Mouse (Mus musculus): Measurements from ENCODE around the gene Arhgap1.
A peak's percentile ranks its signal among the peaks of the same experiment; 100 is the strongest.

Arhgap1 gene

GRCm38 (mm10) chr2:91705736-91706135 is 56.1 kb downstream of the Arhgap1 start:
- no peak for DNase-seq

DNA sequence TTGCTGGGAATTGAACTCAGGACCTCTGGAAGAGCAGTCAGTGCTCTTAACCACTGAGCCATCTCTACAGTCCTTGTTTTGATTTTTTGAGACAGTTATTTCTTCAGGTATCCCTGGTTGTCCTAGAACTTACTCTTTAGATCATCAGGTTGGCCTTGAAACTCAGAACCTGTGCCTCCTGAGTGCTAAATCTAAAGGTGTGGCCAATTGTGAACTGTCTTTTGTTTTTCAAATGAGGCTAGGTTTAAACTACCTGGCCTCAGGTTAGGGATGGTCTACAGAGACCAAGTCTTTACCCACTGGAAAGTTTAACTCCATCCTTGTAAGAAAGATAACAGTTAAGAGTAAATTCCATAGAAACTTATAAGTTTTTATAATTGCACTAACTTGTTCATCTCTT is 56.8 kb downstream of the Arhgap1 start:
- DNase-seq = no peak

GRCm38 (mm10) chr2:91708361-91708760 is 58.7 kb downstream of the Arhgap1 start:
- no peak for DNase-seq

DNA sequence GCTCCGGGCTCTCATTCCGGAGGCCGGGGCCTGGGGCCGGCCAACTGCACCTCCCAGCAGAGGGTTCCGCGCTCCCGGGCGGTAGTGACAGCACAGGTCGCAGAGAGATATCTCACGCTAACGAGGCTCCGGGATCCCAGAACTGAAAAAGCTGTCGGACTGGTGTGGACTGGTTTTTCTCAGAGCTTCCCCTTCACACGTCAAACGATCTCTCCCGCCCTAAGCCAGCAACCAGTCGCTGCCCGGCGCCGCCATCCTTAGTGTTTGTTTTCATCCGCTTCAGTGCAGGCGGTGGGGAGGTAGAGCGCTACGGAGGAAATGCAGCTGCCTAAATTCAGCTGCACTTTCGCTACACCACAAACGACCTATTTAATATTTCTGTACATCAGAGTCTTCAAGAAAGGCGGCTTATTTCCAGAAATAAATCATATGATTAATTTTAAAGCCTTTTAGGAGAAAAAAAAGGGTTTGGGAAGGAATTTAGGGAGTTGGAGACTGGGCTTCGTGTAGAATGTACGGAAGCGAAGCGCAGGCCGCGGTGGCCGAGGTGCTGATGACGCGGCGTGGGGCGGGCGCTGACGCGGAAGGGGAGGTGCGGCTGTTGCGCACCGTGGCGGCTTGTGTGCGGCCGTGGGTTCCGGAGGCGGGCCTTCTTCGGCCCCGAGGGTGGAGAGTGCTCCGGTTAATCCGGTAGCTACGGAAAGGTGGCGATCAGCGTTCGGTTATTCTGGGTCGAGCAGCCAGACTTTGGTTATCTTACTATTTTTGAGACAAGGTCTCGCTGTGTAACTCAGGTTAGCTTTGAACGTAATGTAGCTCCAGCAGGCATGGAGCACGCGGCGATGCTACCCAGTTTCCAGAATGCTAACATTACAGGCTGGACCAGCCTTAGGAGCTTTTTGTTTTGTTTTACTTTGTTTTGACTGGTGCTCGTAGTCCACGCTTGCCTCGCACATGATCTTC is 60.9 kb downstream of the Arhgap1 start, which contains the start of the genes Atg13 and Harbi1:
Gene Atg13, minus strand, starts transcription at position 305 of the 963 bp plus-strand sequence.
Gene Harbi1, plus strand, starts transcription at position 581 of the 963 bp plus-strand sequence.
- peak; percentile 94 for DNase-seq

DNA sequence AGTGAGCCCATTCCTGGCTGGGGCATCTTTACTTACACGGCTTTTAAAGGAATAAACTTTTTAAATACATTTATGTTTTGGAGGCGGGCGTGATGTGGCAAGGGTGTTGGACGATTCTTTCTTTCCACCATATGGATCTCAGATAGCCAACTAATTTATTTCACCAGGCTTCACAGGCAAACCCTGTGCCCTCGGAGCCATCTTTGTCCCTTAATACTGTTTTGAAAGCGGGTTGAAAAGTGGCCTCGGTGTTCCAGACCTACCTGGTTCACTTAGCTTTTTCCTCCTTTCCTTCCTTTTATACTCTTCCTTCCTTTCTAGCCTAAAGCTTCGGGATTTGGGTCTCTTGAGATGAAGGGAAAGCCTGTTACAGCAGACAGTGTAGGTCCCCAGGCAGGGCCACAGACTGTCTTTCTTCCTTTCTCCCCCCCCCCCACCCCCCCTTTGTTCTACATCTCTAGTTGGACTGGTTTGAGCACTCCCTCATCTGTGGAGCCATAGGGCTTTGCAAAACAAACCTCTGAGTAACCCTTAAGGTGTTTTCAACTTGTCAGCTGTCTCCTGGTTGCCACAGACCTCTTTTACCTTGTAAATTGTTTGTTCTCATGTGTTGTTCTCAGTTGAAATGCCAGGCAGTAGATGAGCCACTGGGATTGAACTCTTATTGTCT is 61.7 kb downstream of the Arhgap1 start:
- DNase-seq = no peak

DNA sequence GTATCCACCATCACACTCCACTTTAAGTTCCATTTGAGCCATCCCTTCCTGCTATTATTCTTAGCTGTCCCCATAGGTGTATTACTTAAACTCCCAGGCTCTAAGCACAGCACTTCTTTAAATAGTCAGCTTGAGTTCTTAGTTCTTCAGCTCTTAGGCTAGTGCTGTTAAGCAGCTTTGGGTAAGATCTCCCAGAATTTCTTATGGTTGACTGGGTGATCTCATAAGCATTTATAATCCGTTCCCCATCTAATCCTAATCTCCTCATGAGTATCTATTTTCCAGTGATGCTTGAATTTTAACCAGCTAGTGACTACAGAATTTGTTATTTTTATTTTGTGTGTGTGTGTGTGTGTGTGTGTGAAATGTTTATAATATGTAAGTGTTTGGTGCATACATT is 65.3 kb downstream of the Arhgap1 start:
- no peak for DNase-seq

DNA sequence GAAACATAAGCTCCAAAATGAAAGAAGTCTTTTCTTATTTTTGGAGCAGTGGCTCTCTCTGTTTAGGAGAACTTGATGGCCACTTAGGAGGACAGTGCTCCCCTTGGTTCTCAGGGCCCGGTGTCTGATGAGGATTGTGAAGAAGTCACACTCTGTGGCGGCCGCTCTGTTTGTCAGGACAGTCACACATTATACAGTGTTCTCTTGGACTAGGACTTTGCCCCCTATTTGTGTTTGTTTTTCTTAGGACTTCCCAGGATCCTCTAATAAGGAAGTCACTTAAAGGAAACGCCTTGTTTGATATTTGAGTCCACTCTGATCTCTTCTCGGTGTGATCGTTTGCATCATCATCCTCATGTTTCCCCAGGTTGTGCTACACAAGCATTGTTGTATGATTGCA is 68.6 kb downstream of the Arhgap1 start:
- no peak for DNase-seq
